Mouse (Mus musculus) limb, embryonic 14.5 days (tissue): Measurements from ENCODE around the gene Gm11985. TPM values are rescaled to one million over a fixed set of nuclear protein-coding genes. Genes with fewer than 3 reads are reported as not detected.

ENCODE experiments used
- ATAC-seq: fragments of 200-750 bp; cut with Nextera tagmentation; 2 replicates; pipeline ENCODE4 v1.8.0; 2017; ENCODE audit warnings: low read depth, moderate number of reproducible peaks, moderate TSS enrichment; ENCODE audit not compliant: low FRiP score
- DNase-seq: peaks from one replicate; pipeline ENCODE4 v3.0.0-alpha.2; 2015; ENCODE audit warnings: low spot score
- H3K27ac ChIP-seq: fragments of 300-500 bp; sonication (generic); replicated peaks from 2 replicates; pipeline ENCODE4 v1.5.1; 2014; ENCODE audit warnings: low read depth, mild to moderate bottlenecking, low read length, moderate library complexity, mixed read lengths
- H3K27me3 ChIP-seq: fragments of 300-500 bp; sonication (generic); 2 replicates; pipeline ENCODE4 v1.6.1; 2014; ENCODE audit warnings: low read length, mixed read lengths; ENCODE audit not compliant: control insufficient read depth, insufficient read depth
- H3K36me3 ChIP-seq: fragments of 300-500 bp; sonication (generic); 2 replicates; pipeline ENCODE4 v1.6.1; 2014; ENCODE audit warnings: mild to moderate bottlenecking, low read length, moderate library complexity, mixed read lengths; ENCODE audit not compliant: control insufficient read depth, insufficient read depth
- H3K4me1 ChIP-seq: fragments of 300-500 bp; sonication (generic); 2 replicates; pipeline ENCODE4 v1.6.1; 2014; ENCODE audit warnings: antibody characterized with exemption, low read length, mixed read lengths; ENCODE audit not compliant: control insufficient read depth, insufficient read depth
- H3K4me2 ChIP-seq: fragments of 300-500 bp; sonication (generic); replicated peaks from 2 replicates; pipeline ENCODE4 v1.6.1; 2014; ENCODE audit warnings: low read depth, mild to moderate bottlenecking, low read length, moderate library complexity; ENCODE audit not compliant: severe bottlenecking
- H3K4me3 ChIP-seq: fragments of 300-500 bp; sonication (generic); replicated peaks from 2 replicates; pipeline ENCODE4 v1.5.1; 2014; ENCODE audit warnings: low read length
- H3K9ac ChIP-seq: fragments of 300-500 bp; sonication (generic); 2 replicates; pipeline ENCODE4 v1.6.1; 2014; ENCODE audit warnings: mild to moderate bottlenecking, low read depth, low read length, moderate library complexity; ENCODE audit not compliant: severe bottlenecking
- H3K9me3 ChIP-seq: fragments of 300-500 bp; sonication (generic); 2 replicates; pipeline ENCODE4 v1.6.1; 2016; ENCODE audit warnings: low read length; ENCODE audit not compliant: control insufficient read depth
- POLR2A ChIP-seq: fragments of 200-500 bp; IDR thresholded peaks from 2 replicates; pipeline ENCODE4 v1.8.0; 2012; ENCODE audit warnings: inconsistent platforms, mild to moderate bottlenecking, moderate library complexity, borderline replicate concordance; ENCODE audit not compliant: insufficient read depth, insufficient read length; ENCODE audit errors: extremely low read depth
- WGBS: fragments of 180-500 bp; shearing (Covaris S2); extraction: QIAGEN DNeasy Blood & Tissue Kit; methylation state at CpG from one replicate; pipeline ENCODE4 v1.1.7; 2014; 5-methylcytosine and 5-hydroxymethylcytosine counted together
- polyA plus RNA-seq, 2 experiments: library from polyadenylated mRNA; depleted of rRNA in 1 of 2; stranded (reverse) in 1 of 2; unstranded in 1 of 2; fragments of >200 nt; fragmentation: Nextera tagmentation in 1 of 2; extraction: Ambion mirVana in 1 of 2; gene quantifications; 2 replicates each; pipeline versions ENCODE4 v1.2.1 to v1.2.3; 2012 to 2014

The Gm11985 gene
- polyA plus RNA-seq, 2 experiments: 0.06 TPM; not detected in 1

- no peak for TF ChIP-seq POLR2A
- Histone ChIP-seq H3K4me1 (peaks cover 11% of the 10 kb centered on the region), H3K36me3 (peaks cover 14% of the 10 kb centered on the region), H3K4me2 (peak overlapping the region; percentile 82), H3K27me3 (peaks cover 23% of the 10 kb centered on the region; the same call in 1 of the 2 replicates), H3K9ac (peak overlapping the region; percentile 58; the same call in 1 of the 2 replicates), H3K9me3 (no peaks in the 10 kb centered on the region), H3K4me3 (peak overlapping the region; percentile 52), H3K27ac (peak overlapping the region; percentile 44; the same call in 1 of the 2 replicates)
- WGBS: 11% methylated on average over 17 of the region's 17 CpGs
- DNase-seq (peak; percentile 67), ATAC-seq (0 out of 2 replicates have a peak, but pooled peaks have one; percentile 7)
Measured at GRCm38 (mm10) chr11:7212126-7212798, 23.9 kb upstream of the Gm11985 start.

- WGBS: 13% methylated on average over 9 of the region's 9 CpGs
- peak overlapping the region; percentile 17 for H3K4me3 ChIP-seq
- H3K9me3 ChIP-seq: no peaks in the 10 kb centered on the region
- H3K27me3 ChIP-seq: peaks cover 23% of the 10 kb centered on the region; the same call in 1 of the 2 replicates
- no peak for ATAC-seq
- peak; percentile 60 for DNase-seq
- peak overlapping the region; percentile 29 for H3K4me2 ChIP-seq
- no peak for TF ChIP-seq POLR2A
- H3K9ac ChIP-seq: peak overlapping the region; percentile 9; the same call in 1 of the 2 replicates
- no peak overlapping the region for H3K27ac ChIP-seq
- H3K4me1 ChIP-seq: peaks cover 11% of the 10 kb centered on the region
- H3K36me3 ChIP-seq: peaks cover 17% of the 10 kb centered on the region
Measured at GRCm38 (mm10) chr11:7211211-7211610, 22.8 kb upstream of the Gm11985 start.

GRCm38 (mm10) chr11:7210343-7210742 is 22.0 kb upstream of the Gm11985 start:
- peaks cover 11% of the 10 kb centered on the region for H3K4me1 ChIP-seq
- ATAC-seq: peak; percentile 29; the same call in 1 of the 2 replicates
- H3K9me3 ChIP-seq: no peaks in the 10 kb centered on the region
- H3K4me2 ChIP-seq: peak overlapping the region; percentile 29; the same call in 1 of the 2 replicates
- no peak for TF ChIP-seq POLR2A
- H3K27ac ChIP-seq: no peak overlapping the region
- peak; percentile 75 for DNase-seq
- H3K9ac ChIP-seq: no peak overlapping the region
- peaks cover 17% of the 10 kb centered on the region for H3K36me3 ChIP-seq
- peak overlapping the region; percentile 17; the same call in 1 of the 2 replicates for H3K4me3 ChIP-seq
- 8% methylated on average over 6 of the region's 6 CpGs for WGBS
- peaks cover 23% of the 10 kb centered on the region; the same call in 1 of the 2 replicates for H3K27me3 ChIP-seq

- Histone ChIP-seq H3K27ac (no peak overlapping the region), H3K9me3 (no peaks in the 10 kb centered on the region), H3K9ac (no peak overlapping the region), H3K27me3 (no peaks in the 10 kb centered on the region), H3K4me1 (no peaks in the 10 kb centered on the region), H3K4me2 (no peak overlapping the region), H3K36me3 (peaks cover 11% of the 10 kb centered on the region), H3K4me3 (no peak overlapping the region)
- TF ChIP-seq POLR2A: no peak
- WGBS: 71% methylated on average over 9 of the region's 9 CpGs
- DNase-seq (no peak), ATAC-seq (no peak)
Measured at GRCm38 (mm10) chr11:7203846-7204245, 15.5 kb upstream of the Gm11985 start.

GRCm38 (mm10) chr11:7202206-7202605 is 13.8 kb upstream of the Gm11985 start:
- WGBS: 49% methylated on average over 7 of the region's 7 CpGs
- Histone ChIP-seq H3K4me1 (no peaks in the 10 kb centered on the region), H3K27me3 (no peaks in the 10 kb centered on the region), H3K36me3 (peaks cover 4% of the 10 kb centered on the region; the same call in 1 of the 2 replicates), H3K4me3 (no peak overlapping the region), H3K9ac (no peak overlapping the region), H3K4me2 (no peak overlapping the region), H3K9me3 (no peaks in the 10 kb centered on the region), H3K27ac (no peak overlapping the region)
- DNase-seq: no peak
- TF ChIP-seq POLR2A: no peak
- no peak for ATAC-seq
